Comparison of ENCODE assay signal across 30 mouse cellular contexts in genomic region chr11:20864647-20865046, GRCm38 (mm10). TPM values are rescaled to one million over a fixed set of nuclear protein-coding genes. Genes with fewer than 3 reads are reported as not detected.
A peak's percentile ranks its signal among the peaks of the same experiment; 100 is the strongest.
DNase-seq lines count a peak whose midpoint lies in the region; ATAC-seq and TF ChIP-seq lines count a peak whose summit lies in the region.
"Had no signal": no experiment of that assay in that cellular context is flagged by ENCODE, and none has a peak within 500 bp of the region (broad histone marks: within the 10 kb centered on the region; RNA-seq: fewer than 3 reads in every experiment).

No protein-coding gene starts in this region.

- H3K4me3 ChIP-seq in hindbrain, postnatal 0 days (ENCODE audit: low read length), result no peak overlapping the region
- no peak overlapping the region for H3K4me3 ChIP-seq in hindbrain, embryonic 10.5 days
- H3K4me3 ChIP-seq in lung, postnatal 0 days (ENCODE audit: low read depth, low read length), result no peak overlapping the region
- H3K4me3 ChIP-seq: embryonic facial prominence, embryonic 12.5 days; forebrain, embryonic 15.5 days; limb, embryonic 10.5 days; limb, embryonic 15.5 days; lung, embryonic 15.5 days; midbrain, embryonic 12.5 days; myocyte; neural tube, embryonic 12.5 days had no signal

- DNase-seq in hindbrain, postnatal 0 days (ENCODE audit: low spot score), result no peak
- no peak for DNase-seq in hindbrain, embryonic 10.5 days (ENCODE audit: low spot score)
- peak; percentile 88 for DNase-seq in lung, postnatal 0 days (ENCODE audit: low spot score)
- DNase-seq in lung, postnatal 4 days, result no peak
- DNase-seq in brain, adult 2 months (ENCODE audit: low read depth, low spot score), result peak; percentile 44
- DNase-seq in left cerebral cortex, postnatal 4 days, result no peak
- DNase-seq in spleen, postnatal 36 days (ENCODE audit: low spot score in 2 of 2), result no peak
- DNase-seq: adrenal gland, postnatal 10 days; cerebellum, adult 11 months; cerebellum, adult 9-10 months; cerebellum, postnatal 36 days; embryo, embryonic 11 days; gastrocnemius, postnatal 10 days; heart, postnatal 4 days; kidney, adult 11 months; layer of hippocampus, postnatal 36 days; right cerebral cortex, postnatal 4 days had no signal

- TF ChIP-seq CTCF in hindbrain, postnatal 0 days (IDR thresholded peaks at IDR 0.05; ENCODE audit: low read depth), result no peak
- TF ChIP-seq CTCF in lung, postnatal 0 days (IDR thresholded peaks at IDR 0.05), result no peak

- H3K4me2 ChIP-seq in hindbrain, postnatal 0 days (ENCODE audit: low read depth, low read length), result no peak overlapping the region
- H3K4me2 ChIP-seq in lung, postnatal 0 days (replicated peaks; ENCODE audit: low read depth, low read length), result no peak overlapping the region
- H3K4me2 ChIP-seq: embryonic facial prominence, embryonic 12.5 days; forebrain, embryonic 15.5 days; hindbrain, embryonic 14.5 days; limb, embryonic 15.5 days; lung, embryonic 15.5 days; midbrain, embryonic 12.5 days; neural tube, embryonic 12.5 days had no signal

- 68% methylated on average over 6 of the region's 6 CpGs for WGBS in hindbrain, postnatal 0 days
- WGBS in hindbrain, embryonic 10.5 days, result 77% methylated on average over 6 of the region's 6 CpGs
- 40% methylated on average over 6 of the region's 6 CpGs for WGBS in lung, postnatal 0 days

- H3K27ac ChIP-seq in hindbrain, postnatal 0 days, result no peak overlapping the region
- no peak overlapping the region for H3K27ac ChIP-seq in hindbrain, embryonic 10.5 days
- H3K27ac ChIP-seq in lung, postnatal 0 days (ENCODE audit: low read length), result no peak overlapping the region
- H3K27ac ChIP-seq: embryonic facial prominence, embryonic 12.5 days; forebrain, embryonic 15.5 days; hindbrain, embryonic 14.5 days; limb, embryonic 10.5 days; liver, embryonic 14.5 days; lung, embryonic 15.5 days; midbrain, embryonic 12.5 days; neural tube, embryonic 12.5 days had no signal

- TF ChIP-seq EP300 in lung, postnatal 0 days (IDR thresholded peaks at IDR 0.05), result no peak; the same call in 1 of the 2 replicates

- H3K36me3 ChIP-seq in hindbrain, postnatal 0 days (ENCODE audit: insufficient read depth, low read length), result no peaks in the 10 kb centered on the region
- no peaks in the 10 kb centered on the region for H3K36me3 ChIP-seq in hindbrain, embryonic 10.5 days
- H3K36me3 ChIP-seq in lung, postnatal 0 days (ENCODE audit: insufficient read depth, low read length), result no peaks in the 10 kb centered on the region
- H3K36me3 ChIP-seq: embryonic facial prominence, embryonic 12.5 days; forebrain, embryonic 15.5 days; limb, embryonic 10.5 days; limb, embryonic 15.5 days; lung, embryonic 15.5 days; midbrain, embryonic 12.5 days; neural tube, embryonic 12.5 days had no signal

- H3K4me1 ChIP-seq in hindbrain, postnatal 0 days (ENCODE audit: insufficient read depth, low read length), result no peaks in the 10 kb centered on the region
- peaks cover 13% of the 10 kb centered on the region for H3K4me1 ChIP-seq in hindbrain, embryonic 10.5 days (replicated peaks)
- H3K4me1 ChIP-seq in lung, postnatal 0 days (ENCODE audit: insufficient read depth, low read depth, low read length), result peaks cover 8% of the 10 kb centered on the region; the same call in 1 of the 2 replicates
- H3K4me1 ChIP-seq: embryonic facial prominence, embryonic 12.5 days; midbrain, embryonic 12.5 days had no signal

- no peaks in the 10 kb centered on the region for H3K9me3 ChIP-seq in hindbrain, postnatal 0 days (ENCODE audit: low read length)
- H3K9me3 ChIP-seq in hindbrain, embryonic 10.5 days, result no peaks in the 10 kb centered on the region
- H3K9me3 ChIP-seq in lung, postnatal 0 days (ENCODE audit: low read length), result no peaks in the 10 kb centered on the region
- H3K9me3 ChIP-seq: embryonic facial prominence, embryonic 12.5 days; forebrain, embryonic 15.5 days; limb, embryonic 10.5 days; limb, embryonic 15.5 days; lung, embryonic 15.5 days; megakaryocyte, embryonic 14.5 days; midbrain, embryonic 12.5 days; neural tube, embryonic 12.5 days had no signal

- intact Hi-C loops in left cerebral cortex, postnatal 4 days (cut with DNase I), result no loop called here

- ATAC-seq in hindbrain, postnatal 0 days, result 0 out of 2 replicates have a peak, but pooled peaks have one; percentile 21
- peak; percentile 90 for ATAC-seq in lung, postnatal 0 days
- ATAC-seq: forebrain, embryonic 15.5 days; inflammation-experienced regulatory T-cells, adult 6 months had no signal

- H3K9ac ChIP-seq in hindbrain, postnatal 0 days (replicated peaks; ENCODE audit: low read length), result no peak overlapping the region
- no peak overlapping the region for H3K9ac ChIP-seq in lung, postnatal 0 days (replicated peaks; ENCODE audit: low read depth)
- H3K9ac ChIP-seq: embryonic facial prominence, embryonic 12.5 days; forebrain, embryonic 15.5 days; hindbrain, embryonic 14.5 days; limb, embryonic 15.5 days; liver, embryonic 14.5 days; lung, embryonic 15.5 days; midbrain, embryonic 12.5 days; neural tube, embryonic 12.5 days had no signal

- no peaks in the 10 kb centered on the region for H3K27me3 ChIP-seq in hindbrain, postnatal 0 days (ENCODE audit: insufficient read depth, low read length)
- H3K27me3 ChIP-seq in hindbrain, embryonic 10.5 days (ENCODE audit: insufficient read depth, poor library complexity, severe bottlenecking), result 0 out of 2 replicates have a peak, but pooled peaks cover 4% of the 10 kb centered on the region
- no peaks in the 10 kb centered on the region for H3K27me3 ChIP-seq in lung, postnatal 0 days (replicated peaks; ENCODE audit: insufficient read depth, low read length)
- H3K27me3 ChIP-seq: CH12.LX; embryonic facial prominence, embryonic 12.5 days; forebrain, embryonic 15.5 days; limb, embryonic 15.5 days; lung, embryonic 15.5 days; neural tube, embryonic 12.5 days had no signal

RNA-seq across cellular contexts. Expression of gene Lgalsl, which starts 33.8 kb away (rescaled TPM):
- total RNA-seq in hindbrain, postnatal 0 days (2014; rRNA removed), result 80.0 and 83.7 TPM in 2 replicates
- polyA plus RNA-seq in hindbrain, postnatal 0 days (2015; fragmentation: Nextera tagmentation; extraction: Ambion mirVana), result 80.0 and 81.8 TPM in 2 replicates
- polyA plus RNA-seq in hindbrain, embryonic 10.5 days (2016; fragmentation: Nextera tagmentation; extraction: Ambion mirVana), result 23.6 and 23.9 TPM in 2 replicates
- 39.6 and 40.1 TPM in 2 replicates for polyA plus RNA-seq in lung, postnatal 0 days (2015; fragmentation: Nextera tagmentation; extraction: Ambion mirVana)
- 10 to 100 TPM; 86.3 to 90.8 TPM for total RNA-seq in left cerebral cortex, postnatal 4 days (2021)

Comparison
In these comparisons a context has a peak if more than half of its experiments do, and no peak if none do; other contexts are left out.
1. DNase-seq: peak in lung, postnatal 0 days (single experiment) and brain, adult 2 months (single experiment); none in hindbrain, postnatal 0 days (single experiment), hindbrain, embryonic 10.5 days (single experiment), lung, postnatal 4 days (0 of 2), left cerebral cortex, postnatal 4 days (single experiment) and spleen, postnatal 36 days (0 of 2).